Comparison of ENCODE assay signal across 12 mouse cellular contexts in the genomic region with DNA sequence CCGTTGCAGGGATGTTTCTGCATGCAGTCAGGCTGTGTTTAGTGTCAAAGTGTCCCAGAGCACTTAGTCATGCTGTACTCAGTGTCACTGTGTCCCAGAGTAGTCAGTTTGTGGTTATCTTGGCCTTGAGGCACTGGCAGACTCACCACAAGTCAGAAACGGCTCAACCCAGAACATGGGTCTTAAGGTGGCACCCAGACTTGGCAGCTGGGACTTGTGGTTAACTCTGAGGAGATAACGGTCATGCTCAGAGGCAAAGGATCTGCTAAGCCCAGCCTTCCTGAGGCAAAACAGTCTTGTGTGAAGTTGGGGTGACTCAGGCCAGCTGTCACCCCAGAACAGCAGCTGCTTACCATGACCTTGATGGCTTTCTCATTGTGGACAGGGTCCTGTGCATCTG. TPM values are rescaled to one million over a fixed set of nuclear protein-coding genes. Genes with fewer than 3 reads are reported as not detected.
A peak's percentile ranks its signal among the peaks of the same experiment; 100 is the strongest.
DNase-seq lines count a peak whose midpoint lies in the region; ATAC-seq and TF ChIP-seq lines count a peak whose summit lies in the region.
"Had no signal": no experiment of that assay in that cellular context is flagged by ENCODE, and none has a peak within 500 bp of the region (broad histone marks: within the 10 kb centered on the region; RNA-seq: fewer than 3 reads in every experiment).

No protein-coding gene starts in this region.

- peaks cover 4% of the 10 kb centered on the region; the same call in 1 of the 2 replicates for H3K4me1 ChIP-seq in neural tube, embryonic 15.5 days

- no peaks in the 10 kb centered on the region for H3K27me3 ChIP-seq in Patski
- H3K27me3 ChIP-seq in neural tube, embryonic 15.5 days (replicated peaks), result peaks cover 69% of the 10 kb centered on the region

- H3K9ac ChIP-seq in neural tube, embryonic 15.5 days (replicated peaks), result no peak overlapping the region

- 86% methylated on average over 3 of the region's 3 CpGs for WGBS in neural tube, embryonic 15.5 days

- peak; percentile 0 for DNase-seq in cerebellum, adult 9-11 months
- DNase-seq in cerebellum, postnatal 14 days, result no peak
- no peak for DNase-seq in Patski (ENCODE audit: low read depth, low spot score)
- peak; percentile 68 to 85 for DNase-seq in natural killer cell, adult 2 months (ENCODE audit: low spot score in 2 of 2)
- DNase-seq in kidney, postnatal 10 days, result no peak
- DNase-seq in kidney, postnatal 14 days, result no peak
- DNase-seq: lung, postnatal 14 days had no signal

- POLR2A ChIA-PET in Patski (lab: Charles Lee), result no interaction called here

- H3K4me3 ChIP-seq in neural tube, embryonic 15.5 days (replicated peaks), result no peak overlapping the region
- H3K4me3 ChIP-seq: hindbrain, embryonic 10.5 days had no signal

- H3K27ac ChIP-seq in neural tube, embryonic 15.5 days (replicated peaks), result no peak overlapping the region
- H3K27ac ChIP-seq: hindbrain, embryonic 10.5 days had no signal

- no peaks in the 10 kb centered on the region for H3K9me3 ChIP-seq in neural tube, embryonic 15.5 days (replicated peaks)

- H3K4me2 ChIP-seq in neural tube, embryonic 15.5 days, result no peak overlapping the region

- CTCF ChIA-PET in Patski (lab: Charles Lee), result interaction anchor here (1.0 to 1.3 kb wide), 3 partner anchors 14 to 41 kb away, joined by 3 to 6 read pairs (median 4); no protein-coding TSS in a partner anchor

- no peaks in the 10 kb centered on the region for H3K36me3 ChIP-seq in neural tube, embryonic 15.5 days
- H3K36me3 ChIP-seq: hindbrain, embryonic 10.5 days had no signal

- in situ Hi-C loops in Patski (cut with MboI; ENCODE audit: low pct_unique_long_range_greater_than_20kb), result no loop called here

- no peak for TF ChIP-seq CTCF in Patski (IDR thresholded peaks at IDR 0.05)

- peak; percentile 49 for ATAC-seq in Patski
- peak; percentile 82 to 88 for ATAC-seq in hematopoietic stem cell, adult 5-6 weeks (replicated peaks in 1 of 2; ENCODE audit: insufficient read depth in 1 of 2, low FRiP score in 2 of 2, low TSS enrichment in 1 of 2, low read depth in 1 of 2, poor library complexity in 2 of 2, severe bottlenecking in 2 of 2)
- no peak for ATAC-seq in neural tube, embryonic 15.5 days (ENCODE audit: low FRiP score)

RNA-seq across cellular contexts. Expression of a gene that starts 7.3 kb away (rescaled TPM):
- polyA plus RNA-seq in Patski (2021), result 38.2 TPM
- total RNA-seq in hematopoietic stem cell, adult 5-6 weeks (2017), result 113 and 116 TPM in 2 replicates
- 1.9 and 15.0 TPM in 2 replicates for polyA plus RNA-seq in neural tube, embryonic 15.5 days (2015; fragmentation: Nextera tagmentation; extraction: Ambion mirVana)

RNA-seq across cellular contexts. Expression of a gene that starts 13.1 kb away (rescaled TPM):
- polyA plus RNA-seq in Patski (2021), result 18.7 TPM
- 392 and 482 TPM in 2 replicates for total RNA-seq in hematopoietic stem cell, adult 5-6 weeks (2017)
- polyA plus RNA-seq in neural tube, embryonic 15.5 days (2015; fragmentation: Nextera tagmentation; extraction: Ambion mirVana), result 3.8 and 80.4 TPM in 2 replicates

RNA-seq across cellular contexts. Expression of a gene that starts 23.0 kb away (rescaled TPM):
- polyA plus RNA-seq in Patski (2021), result 1.3 TPM
- 124 and 169 TPM in 2 replicates for total RNA-seq in hematopoietic stem cell, adult 5-6 weeks (2017)
- polyA plus RNA-seq in neural tube, embryonic 15.5 days (2015; fragmentation: Nextera tagmentation; extraction: Ambion mirVana), result 2.1 and 35.0 TPM in 2 replicates

RNA-seq across cellular contexts. Expression of a gene that starts 23.2 kb away (rescaled TPM):
- polyA plus RNA-seq in Patski (2021), result 7.0 TPM
- 130 and 164 TPM in 2 replicates for total RNA-seq in hematopoietic stem cell, adult 5-6 weeks (2017)
- 3.5 and 12.0 TPM in 2 replicates for polyA plus RNA-seq in neural tube, embryonic 15.5 days (2015; fragmentation: Nextera tagmentation; extraction: Ambion mirVana)

RNA-seq across cellular contexts. Expression of a gene that starts 28.1 kb away (rescaled TPM):
- not detected for polyA plus RNA-seq in Patski (2021)
- 60.2 and 91.1 TPM in 2 replicates for total RNA-seq in hematopoietic stem cell, adult 5-6 weeks (2017)
- 0.08 and 0.26 TPM in 2 replicates for polyA plus RNA-seq in neural tube, embryonic 15.5 days (2015; fragmentation: Nextera tagmentation; extraction: Ambion mirVana)
- polyA plus RNA-seq: embryonic facial prominence, embryonic 11.5 days; neural tube, embryonic 14.5 days had no signal

Comparison
In these comparisons a context has a peak if more than half of its experiments do, and no peak if none do; other contexts are left out.
1. DNase-seq: peak in cerebellum, adult 9-11 months (single experiment) and natural killer cell, adult 2 months (2 of 2); none in cerebellum, postnatal 14 days (0 of 2), Patski (single experiment), kidney, postnatal 10 days (single experiment) and kidney, postnatal 14 days (single experiment).